Mouse (Mus musculus) limb, embryonic 10.5 days (tissue): Measurements from ENCODE around the gene Nr2f2. TPM values are rescaled to one million over a fixed set of nuclear protein-coding genes. Genes with fewer than 3 reads are reported as not detected.

Source experiments
- DNase-seq: peaks from one replicate; pipeline ENCODE4 v3.0.0-alpha.2; 2017; ENCODE audit warnings: low spot score
- H3K27ac ChIP-seq: fragments of 300-500 bp; sonication (generic); 2 replicates; pipeline ENCODE4 v1.5.1; 2016; ENCODE audit warnings: mild to moderate bottlenecking
- H3K27me3 ChIP-seq: fragments of 300-500 bp; sonication (generic); 2 replicates; pipeline ENCODE4 v1.6.1; 2016; ENCODE audit warnings: low read depth, mild to moderate bottlenecking; ENCODE audit not compliant: poor library complexity, severe bottlenecking
- H3K36me3 ChIP-seq: fragments of 300-500 bp; sonication (generic); 2 replicates; pipeline ENCODE4 v1.6.1; 2016; ENCODE audit warnings: mild to moderate bottlenecking, moderate library complexity
- H3K4me1 ChIP-seq: fragments of 300-500 bp; sonication (generic); 2 replicates; pipeline ENCODE4 v1.6.1; 2016
- H3K4me3 ChIP-seq: fragments of 300-500 bp; sonication (generic); 2 replicates; pipeline ENCODE4 v1.5.1; 2016; ENCODE audit warnings: mild to moderate bottlenecking, moderate library complexity
- H3K9me3 ChIP-seq: fragments of 300-500 bp; sonication (generic); replicated peaks from 2 replicates; pipeline ENCODE4 v1.6.1; 2016; ENCODE audit warnings: mild to moderate bottlenecking
- WGBS: fragments of 180-500 bp; shearing (Covaris S2); methylation state at CpG from one replicate; pipeline ENCODE4 v1.1.7; 2016; 5-methylcytosine and 5-hydroxymethylcytosine counted together
- polyA plus RNA-seq: library from polyadenylated mRNA; unstranded; fragments of >200 nt; fragmentation: Nextera tagmentation; extraction: Ambion mirVana; gene quantifications from 2 replicates; pipeline ENCODE4 v1.2.1, GENCODE M21; 2016

The Nr2f2 gene
- polyA plus RNA-seq, 1 experiment from 2014 or later, result 56.8 TPM

DNA sequence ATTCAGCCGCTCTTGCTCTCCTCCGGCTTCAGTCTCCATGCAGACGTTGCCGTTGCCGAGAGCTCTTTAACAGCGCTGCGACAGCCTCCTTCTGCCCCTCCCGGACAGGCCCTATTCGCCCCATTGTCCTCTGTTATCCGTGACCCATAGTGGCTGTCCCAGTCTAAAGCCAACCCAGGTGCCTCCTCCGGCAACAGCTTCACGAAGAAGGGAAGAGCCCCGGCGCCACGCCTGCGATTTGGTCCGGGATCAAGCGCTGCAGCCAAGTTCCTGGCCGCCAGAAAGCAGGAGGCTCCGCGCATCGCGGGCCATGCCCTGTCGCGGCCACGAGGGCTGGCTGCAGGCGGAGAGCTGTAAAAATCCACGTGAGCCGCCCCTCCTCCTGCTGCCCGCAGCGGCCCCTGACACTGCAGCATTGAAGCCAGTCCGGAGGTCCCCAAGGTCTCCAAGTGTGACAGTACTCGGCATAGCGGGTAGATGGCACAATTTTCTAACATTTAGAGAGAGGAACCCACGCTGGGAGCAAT, 20.5 kb downstream of the Nr2f2 start:
- Histone ChIP-seq H3K36me3 (no peaks in the 10 kb centered on the region), H3K4me1 (peaks cover 83% of the 10 kb centered on the region), H3K27me3 (peaks cover 60% of the 10 kb centered on the region), H3K4me3 (peak overlapping the region; percentile 45), H3K9me3 (no peaks in the 10 kb centered on the region), H3K27ac (peak overlapping the region; percentile 83)
- peak; percentile 80 for DNase-seq
- WGBS, result under 1% methylated on average over 35 of the region's 35 CpGs

DNA sequence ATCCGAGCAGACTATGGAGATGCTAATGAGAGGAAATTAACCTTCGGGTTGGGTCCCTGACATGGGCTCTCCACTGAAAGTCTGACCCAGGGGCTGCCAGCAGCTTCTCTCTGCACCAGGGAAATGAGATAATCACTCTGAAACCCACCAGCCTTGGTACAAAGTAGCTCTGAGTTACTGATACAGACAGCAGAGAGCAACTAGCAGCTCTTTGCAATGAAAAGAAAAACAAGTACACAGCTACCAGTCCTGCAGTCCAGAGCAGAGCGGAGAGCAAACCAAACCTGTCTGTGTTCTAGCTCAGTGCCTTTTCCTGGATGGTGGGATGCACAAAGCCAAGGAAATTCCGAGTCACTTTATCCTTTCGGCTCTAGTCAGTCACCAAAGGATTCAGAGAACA, 23.1 kb downstream of the Nr2f2 start:
- Histone ChIP-seq H3K9me3 (no peaks in the 10 kb centered on the region), H3K4me3 (no peak overlapping the region), H3K4me1 (peaks cover 66% of the 10 kb centered on the region), H3K27ac (no peak overlapping the region), H3K27me3 (peaks cover 87% of the 10 kb centered on the region), H3K36me3 (no peaks in the 10 kb centered on the region)
- DNase-seq, result peak; percentile 35
- WGBS, result 19% methylated on average over 5 of the region's 5 CpGs

DNA sequence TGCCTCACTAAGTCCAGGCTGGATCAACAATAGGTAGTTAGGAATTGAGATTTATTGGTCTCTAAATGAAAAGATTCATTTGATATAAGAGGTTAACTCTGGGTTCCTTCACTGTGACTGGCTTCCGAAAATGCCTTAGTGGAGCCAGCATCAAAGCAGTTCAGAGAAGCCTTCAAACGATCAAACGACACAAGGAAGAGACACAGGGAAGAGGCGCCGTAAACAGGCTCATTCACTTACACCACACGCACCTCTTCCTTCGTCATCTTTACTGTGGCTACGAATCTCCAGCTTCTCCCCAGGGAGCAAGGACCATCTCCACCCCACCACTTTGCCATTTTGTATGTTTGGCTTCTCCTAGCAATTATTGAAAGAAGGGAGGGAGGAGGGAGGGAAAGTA, 23.8 kb downstream of the Nr2f2 start:
- H3K27me3 ChIP-seq, result peaks cover 89% of the 10 kb centered on the region
- H3K9me3 ChIP-seq, result no peaks in the 10 kb centered on the region
- no peaks in the 10 kb centered on the region for H3K36me3 ChIP-seq
- H3K4me1 ChIP-seq, result peaks cover 65% of the 10 kb centered on the region
- no peak overlapping the region for H3K4me3 ChIP-seq
- DNase-seq, result no peak
- WGBS, result 8% methylated on average over 8 of the region's 8 CpGs
- no peak overlapping the region for H3K27ac ChIP-seq

DNA sequence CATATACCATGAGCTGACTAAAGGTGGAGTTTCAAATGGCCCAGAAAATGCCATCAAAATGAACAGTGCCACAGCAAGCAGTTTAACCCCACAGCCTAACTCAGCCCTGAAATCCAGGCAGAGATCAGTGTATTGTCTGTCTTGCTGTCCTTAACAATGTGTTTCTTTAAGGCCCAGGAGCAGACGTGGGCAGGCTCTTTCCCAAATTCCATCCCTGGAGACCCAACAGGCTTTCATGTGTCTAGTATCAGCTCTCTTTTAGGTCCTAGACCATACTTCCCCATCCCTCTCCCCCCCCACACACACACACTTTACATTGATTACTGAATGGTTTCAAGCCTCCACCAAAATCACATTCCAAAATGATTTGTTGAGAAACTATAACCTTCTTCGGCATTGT, 24.5 kb downstream of the Nr2f2 start:
- Histone ChIP-seq H3K4me1 (peaks cover 65% of the 10 kb centered on the region), H3K4me3 (no peak overlapping the region), H3K27ac (no peak overlapping the region), H3K27me3 (peaks cover 89% of the 10 kb centered on the region), H3K36me3 (no peaks in the 10 kb centered on the region), H3K9me3 (no peaks in the 10 kb centered on the region)
- DNase-seq, result no peak
- WGBS, result 18% methylated on average over 2 of the region's 2 CpGs

DNA sequence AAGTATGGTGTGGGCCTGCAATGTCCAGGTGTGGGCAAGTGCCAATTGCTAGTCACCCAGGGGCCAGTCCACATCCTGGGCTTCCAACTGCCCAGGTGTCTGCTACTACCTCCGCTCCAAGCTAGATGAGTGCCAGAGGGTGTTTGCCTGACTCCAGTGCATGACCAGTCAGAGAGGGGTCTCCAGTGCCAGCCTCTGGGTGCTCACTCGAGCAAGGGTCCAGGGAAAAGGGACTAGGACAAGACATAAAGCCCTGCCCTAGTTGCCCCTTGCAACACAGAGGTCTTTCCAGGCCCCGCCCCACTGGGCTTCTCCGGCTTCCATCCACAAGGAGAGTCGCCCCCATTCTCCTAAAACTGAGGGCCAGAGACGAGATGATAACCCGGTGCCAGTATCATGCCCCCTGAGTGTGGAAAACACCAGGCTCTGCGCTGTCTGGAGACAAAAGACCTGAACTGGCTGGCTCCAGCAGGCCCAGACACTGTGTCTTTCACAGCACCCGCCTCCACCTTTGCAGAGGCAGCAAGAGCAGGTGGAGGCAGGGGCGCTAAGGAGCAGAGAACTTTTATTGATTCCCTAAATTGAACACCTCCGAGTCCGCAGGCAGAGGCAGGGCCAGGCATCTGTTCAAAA, 26.4 kb downstream of the Nr2f2 start:
- Histone ChIP-seq H3K9me3 (no peaks in the 10 kb centered on the region), H3K36me3 (no peaks in the 10 kb centered on the region), H3K4me1 (peaks cover 48% of the 10 kb centered on the region), H3K4me3 (no peak overlapping the region), H3K27ac (peak overlapping the region; percentile 21; the same call in 1 of the 2 replicates), H3K27me3 (peaks cover 100% of the 10 kb centered on the region)
- WGBS, result 26% methylated on average over 12 of the region's 12 CpGs
- DNase-seq, result no peak

DNA sequence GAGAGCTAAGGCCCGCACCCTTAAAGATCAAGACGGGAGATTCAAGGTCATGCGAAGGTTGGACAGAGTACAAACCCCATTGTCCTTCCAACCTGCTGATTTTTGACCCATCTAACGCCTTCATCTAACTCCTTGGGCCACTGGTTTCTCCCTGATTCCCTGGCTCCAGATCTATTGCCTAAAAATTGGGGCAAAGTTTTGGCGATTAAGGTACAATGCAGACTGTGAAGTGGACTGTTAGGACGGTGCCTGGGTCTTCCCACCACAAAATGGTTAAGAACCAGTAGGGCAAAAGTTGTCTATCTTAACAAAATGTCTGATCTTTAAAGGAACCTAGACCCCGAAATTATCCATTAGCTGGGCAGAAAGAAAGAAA, 28.3 kb downstream of the Nr2f2 start:
- Histone ChIP-seq H3K36me3 (no peaks in the 10 kb centered on the region), H3K27me3 (peaks cover 100% of the 10 kb centered on the region), H3K27ac (0 out of 2 replicates have a peak overlapping the region, but pooled peaks have one; percentile 20), H3K4me1 (peaks cover 47% of the 10 kb centered on the region), H3K9me3 (no peaks in the 10 kb centered on the region), H3K4me3 (peak overlapping the region; percentile 38; the same call in 1 of the 2 replicates)
- no peak for DNase-seq
- WGBS, result 10% methylated on average over 7 of the region's 7 CpGs

DNA sequence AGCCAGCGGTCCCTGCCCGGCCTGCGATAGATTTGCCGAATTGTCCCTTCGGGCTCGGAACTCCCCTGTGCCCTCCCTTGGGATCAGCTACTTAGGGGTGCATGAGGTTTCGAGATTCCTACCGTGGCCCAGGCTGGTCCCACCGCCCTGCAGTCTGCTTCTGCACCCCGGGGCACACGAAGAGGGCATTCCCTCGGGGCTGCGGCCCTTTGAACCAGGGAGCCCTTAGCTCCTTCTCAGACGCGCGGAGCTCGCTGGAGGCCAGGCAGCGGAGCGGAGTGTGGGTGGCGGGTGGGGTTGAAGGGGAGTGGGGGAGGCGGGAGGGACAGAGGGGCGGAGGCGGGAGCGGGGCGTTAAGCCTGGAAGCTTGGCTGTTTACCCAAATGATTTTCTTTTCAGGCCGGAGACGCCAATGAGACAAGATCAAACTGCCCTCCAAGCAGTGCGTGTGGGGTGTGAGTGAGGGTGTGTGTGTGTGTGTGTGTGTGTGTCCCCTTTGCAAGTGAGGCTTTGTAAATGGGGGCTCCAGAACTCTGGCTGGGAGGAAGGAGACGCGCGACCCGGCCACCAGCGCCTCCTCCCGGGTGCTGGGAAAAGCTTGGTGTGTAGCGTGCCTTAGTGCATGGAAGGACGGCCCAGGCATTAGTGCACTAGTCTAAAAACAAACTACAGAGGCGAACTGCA, 28.8 kb downstream of the Nr2f2 start:
- peaks cover 100% of the 10 kb centered on the region for H3K27me3 ChIP-seq
- 2% methylated on average over 37 of the region's 37 CpGs for whole genome bisulfite sequencing
- H3K27ac ChIP-seq, result peak overlapping the region; percentile 20; the same call in 1 of the 2 replicates
- no peaks in the 10 kb centered on the region for H3K36me3 ChIP-seq
- peaks cover 47% of the 10 kb centered on the region for H3K4me1 ChIP-seq
- peak; percentile 65 for DNase-seq
- H3K9me3 ChIP-seq, result no peaks in the 10 kb centered on the region
- peak overlapping the region; percentile 38 for H3K4me3 ChIP-seq

DNA sequence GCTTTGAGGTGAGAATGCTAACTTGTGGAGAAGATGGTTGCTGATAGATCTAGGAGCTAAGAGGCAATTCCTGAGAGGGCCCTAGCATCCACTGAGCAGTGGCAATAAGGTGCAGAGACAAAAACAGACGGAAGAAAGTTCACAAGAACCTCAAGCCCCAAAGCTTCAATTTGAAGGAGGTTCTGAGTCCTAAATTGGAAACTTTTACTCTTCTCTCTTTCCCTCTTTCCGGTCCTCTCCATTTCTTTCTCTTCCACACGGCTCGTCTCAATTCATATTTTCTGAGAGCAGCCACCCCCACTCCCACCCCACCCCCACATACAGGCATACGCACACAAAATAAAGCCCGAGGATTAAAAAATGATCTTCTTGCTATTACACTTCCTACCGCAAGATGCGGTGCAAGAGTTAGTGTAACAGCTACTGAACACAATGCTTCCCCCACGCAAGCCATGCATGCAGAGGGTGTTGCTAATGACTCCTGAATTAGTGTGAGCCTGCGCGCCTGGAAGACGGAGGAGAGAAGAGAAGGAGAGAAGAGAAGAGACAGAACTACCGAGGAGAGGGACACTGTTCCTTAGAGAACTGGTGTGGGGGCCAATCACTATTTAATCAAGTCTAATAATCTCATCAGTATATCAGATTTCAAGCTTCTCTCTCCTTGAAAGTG, 29.8 kb downstream of the Nr2f2 start:
- H3K27me3 ChIP-seq, result peaks cover 100% of the 10 kb centered on the region
- WGBS, result 10% methylated on average over 13 of the region's 13 CpGs
- no peak for DNase-seq
- no peak overlapping the region for H3K4me3 ChIP-seq
- no peaks in the 10 kb centered on the region for H3K36me3 ChIP-seq
- no peak overlapping the region for H3K27ac ChIP-seq
- H3K4me1 ChIP-seq, result peaks cover 56% of the 10 kb centered on the region
- no peaks in the 10 kb centered on the region for H3K9me3 ChIP-seq

DNA sequence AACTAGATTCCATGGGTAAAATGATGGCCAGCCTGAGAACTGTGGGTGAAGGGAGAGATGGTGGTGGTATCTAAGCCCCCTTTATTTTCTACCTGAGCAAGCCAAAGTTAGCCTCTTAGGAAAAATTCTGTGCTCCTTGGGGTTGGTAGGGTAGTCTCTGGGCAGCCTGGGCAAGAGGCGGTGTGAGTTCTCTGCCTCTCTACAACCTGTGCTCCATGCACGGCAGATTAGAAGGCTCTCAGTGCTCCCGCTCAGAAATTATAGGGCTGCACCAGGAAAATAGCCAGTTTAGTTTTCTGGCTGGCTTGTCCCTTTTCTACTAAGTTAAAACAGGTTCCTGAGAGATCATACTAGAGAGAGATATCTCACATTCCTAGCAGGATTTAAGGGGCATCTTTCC, 30.4 kb downstream of the Nr2f2 start:
- Histone ChIP-seq H3K4me3 (no peak overlapping the region), H3K27ac (no peak overlapping the region), H3K4me1 (peaks cover 62% of the 10 kb centered on the region), H3K9me3 (no peaks in the 10 kb centered on the region), H3K36me3 (no peaks in the 10 kb centered on the region), H3K27me3 (peaks cover 100% of the 10 kb centered on the region)
- no peak for DNase-seq
- WGBS, result 19% methylated on average over 3 of the region's 3 CpGs

DNA sequence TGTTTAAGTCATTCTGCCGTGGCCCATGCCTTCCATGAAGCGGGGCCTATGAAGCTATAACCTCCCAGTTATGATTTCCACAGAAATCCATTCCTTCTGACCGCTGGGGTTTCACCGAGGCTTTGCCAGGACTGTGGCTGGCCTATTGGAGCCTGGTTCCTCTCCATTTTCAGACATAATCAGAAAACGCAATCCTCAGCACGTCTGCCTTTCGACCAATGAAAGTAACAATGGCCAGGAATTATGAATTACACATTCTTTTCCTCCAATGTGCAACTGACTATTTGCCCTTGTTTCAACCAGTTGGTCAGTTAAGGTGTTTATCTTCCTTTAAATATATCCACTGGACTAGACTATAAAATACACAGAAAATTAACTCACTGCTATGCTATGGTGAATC, 31.1 kb downstream of the Nr2f2 start:
- H3K36me3 ChIP-seq, result no peaks in the 10 kb centered on the region
- no peak for DNase-seq
- peaks cover 67% of the 10 kb centered on the region for H3K4me1 ChIP-seq
- no peak overlapping the region for H3K27ac ChIP-seq
- whole genome bisulfite sequencing, result 13% methylated on average over 7 of the region's 7 CpGs
- H3K9me3 ChIP-seq, result no peaks in the 10 kb centered on the region
- H3K4me3 ChIP-seq, result no peak overlapping the region
- peaks cover 100% of the 10 kb centered on the region for H3K27me3 ChIP-seq

DNA sequence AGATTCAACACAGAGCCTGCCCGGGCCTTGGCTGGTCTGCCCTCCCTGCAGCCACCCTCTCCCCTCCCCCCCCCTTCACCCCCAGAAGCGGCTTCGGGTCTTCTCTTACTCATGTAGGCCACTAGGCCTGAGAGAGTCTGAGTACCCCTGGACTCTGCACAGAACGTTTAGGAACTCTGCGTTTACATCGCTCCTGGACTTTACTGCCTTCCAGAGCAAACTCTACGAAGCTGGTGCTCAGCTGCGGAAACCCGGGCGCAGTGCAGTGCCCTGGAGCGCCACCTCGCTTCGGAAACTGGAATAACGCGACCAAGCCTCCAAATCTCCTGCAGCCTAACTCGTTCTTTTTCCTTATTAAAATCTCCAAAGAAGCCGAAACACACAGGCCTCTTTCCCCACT, 31.7 kb downstream of the Nr2f2 start:
- H3K4me1 ChIP-seq, result peaks cover 66% of the 10 kb centered on the region
- DNase-seq, result peak; percentile 87
- no peak overlapping the region for H3K27ac ChIP-seq
- peak overlapping the region; percentile 37 for H3K4me3 ChIP-seq
- no peaks in the 10 kb centered on the region for H3K36me3 ChIP-seq
- H3K27me3 ChIP-seq, result peaks cover 100% of the 10 kb centered on the region
- no peaks in the 10 kb centered on the region for H3K9me3 ChIP-seq
- WGBS, result 0% methylated on average over 17 of the region's 17 CpGs

DNA sequence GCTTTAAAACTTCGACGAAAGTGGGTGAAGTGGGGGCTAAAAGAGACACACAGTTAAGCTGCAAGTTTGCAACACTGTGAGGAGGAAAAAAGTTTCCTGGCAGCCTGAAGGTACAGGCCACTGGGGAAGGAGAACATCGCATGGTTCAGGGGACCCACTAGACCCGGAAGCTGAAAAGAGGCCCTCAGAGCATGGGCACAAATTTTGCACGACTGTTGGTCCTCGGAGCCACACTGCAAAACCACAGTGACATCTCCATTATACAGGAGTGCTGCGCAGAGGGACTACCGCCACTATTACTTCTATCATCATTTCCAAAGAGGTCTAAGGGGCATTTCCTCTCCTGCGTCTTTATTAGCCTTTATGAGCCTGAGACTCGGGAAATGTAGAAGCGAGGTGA, 32.7 kb downstream of the Nr2f2 start:
- H3K36me3 ChIP-seq, result no peaks in the 10 kb centered on the region
- H3K4me3 ChIP-seq, result no peak overlapping the region; the same call in 1 of the 2 replicates
- H3K27me3 ChIP-seq, result peaks cover 100% of the 10 kb centered on the region
- no peak overlapping the region for H3K27ac ChIP-seq
- peak; percentile 35 for DNase-seq
- H3K9me3 ChIP-seq, result no peaks in the 10 kb centered on the region
- peaks cover 66% of the 10 kb centered on the region for H3K4me1 ChIP-seq
- 3% methylated on average over 11 of the region's 11 CpGs for WGBS
